Mouse (Mus musculus) cerebellum, adult 2 months (tissue): ENCODE data around the gene Mier2.

Experiments
- CTCF ChIP-seq: fragments of 200-500 bp; IDR thresholded peaks from 2 replicates; pipeline ENCODE4 v1.5.1; 2011; ENCODE audit warnings: low read depth, mild to moderate bottlenecking, control low read depth, low read length, moderate library complexity, borderline replicate concordance; ENCODE audit not compliant: insufficient read depth
- POLR2A ChIP-seq: fragments of 200-500 bp; IDR thresholded peaks from 2 replicates; pipeline ENCODE4 v1.6.1; 2011; ENCODE audit warnings: low read length, control low read depth, borderline replicate concordance; ENCODE audit not compliant: insufficient read depth

DNA sequence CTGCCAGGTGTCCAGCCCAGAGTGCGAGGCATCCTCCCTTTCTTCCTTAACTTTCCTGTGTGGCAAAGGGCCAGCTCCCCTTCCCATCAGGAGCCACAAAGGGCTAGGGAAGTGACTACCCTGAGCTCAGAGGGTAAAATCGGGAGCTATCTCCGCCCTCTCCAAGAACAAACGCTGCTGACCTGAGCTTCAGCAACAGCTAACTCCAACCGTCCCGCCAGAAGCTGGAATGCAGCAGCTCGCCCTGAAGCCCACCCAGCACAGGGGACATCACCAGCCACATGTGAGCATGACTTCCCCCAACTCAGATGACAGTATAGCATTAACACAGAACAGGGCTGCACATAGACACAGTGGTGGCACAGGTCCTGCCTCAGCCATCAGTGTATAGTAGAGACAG lies 29.0 kb upstream of the Mier2 start:
- TF ChIP-seq CTCF (no peak), POLR2A (no peak)
